Mouse (Mus musculus): ENCODE results near the gene Ttc28. TPM values are rescaled to one million over a fixed set of nuclear protein-coding genes. Genes with fewer than 3 reads are reported as not detected.
A peak's percentile ranks its signal among the peaks of the same experiment; 100 is the strongest.

Gene Ttc28
- total RNA-seq, 2 experiments from 2014 or later = 9.3 to 9.8 TPM

GRCm38 (mm10) chr5:110948476-110949399 is 69.1 kb downstream of the Ttc28 start:
- DNase-seq (ENCODE audit: low spot score in 2 of 2) = no peak

GRCm38 (mm10) chr5:110949791-110950190 is 70.2 kb downstream of the Ttc28 start:
- DNase-seq (ENCODE audit: low spot score in 2 of 2) = no peak

- DNase-seq (ENCODE audit: low spot score in 2 of 2) = no peak
Measured at GRCm38 (mm10) chr5:110958196-110958595, 78.6 kb downstream of the Ttc28 start.

- no peak for DNase-seq (ENCODE audit: low spot score in 2 of 2)
Measured at GRCm38 (mm10) chr5:110960067-110960466, 80.5 kb downstream of the Ttc28 start.

GRCm38 (mm10) chr5:110960890-110961289 is 81.3 kb downstream of the Ttc28 start:
- DNase-seq (ENCODE audit: low spot score in 2 of 2) = no peak

GRCm38 (mm10) chr5:110967483-110968055 is 88.0 kb downstream of the Ttc28 start:
- DNase-seq (ENCODE audit: low spot score in 2 of 2) = no peak

GRCm38 (mm10) chr5:110968566-110968965 is 89.0 kb downstream of the Ttc28 start:
- no peak for DNase-seq (ENCODE audit: low spot score in 2 of 2)

- no peak for DNase-seq (ENCODE audit: low spot score in 2 of 2)
Measured at GRCm38 (mm10) chr5:110970162-110970780, 90.7 kb downstream of the Ttc28 start.

GRCm38 (mm10) chr5:110976721-110977120 is 97.1 kb downstream of the Ttc28 start:
- DNase-seq (ENCODE audit: low spot score in 2 of 2) = no peak

- DNase-seq (ENCODE audit: low spot score in 2 of 2) = no peak
Measured at GRCm38 (mm10) chr5:110977796-110978195, 98.2 kb downstream of the Ttc28 start.

- peak in 1 of 2 experiments; percentile 56 for DNase-seq (ENCODE audit: low spot score in 2 of 2)
Measured at GRCm38 (mm10) chr5:110978461-110978860, 98.9 kb downstream of the Ttc28 start.

- DNase-seq (ENCODE audit: low spot score in 2 of 2) = peak in 1 of 2 experiments; percentile 14
Measured at GRCm38 (mm10) chr5:110979011-110979860, 99.6 kb downstream of the Ttc28 start.

- DNase-seq (ENCODE audit: low spot score in 2 of 2) = peak in 1 of 2 experiments; percentile 19
Measured at GRCm38 (mm10) chr5:110979861-110980346, 100.3 kb downstream of the Ttc28 start.

- no peak for DNase-seq (ENCODE audit: low spot score in 2 of 2)
Measured at GRCm38 (mm10) chr5:110980576-110980975, 101.0 kb downstream of the Ttc28 start.

GRCm38 (mm10) chr5:110982436-110982835 is 102.8 kb downstream of the Ttc28 start:
- DNase-seq (ENCODE audit: low spot score in 2 of 2) = no peak

- DNase-seq (ENCODE audit: low spot score in 2 of 2) = no peak
Measured at GRCm38 (mm10) chr5:110984136-110984681, 104.6 kb downstream of the Ttc28 start.

- peak in 1 of 2 experiments; percentile 10 for DNase-seq (ENCODE audit: low spot score in 2 of 2)
Measured at GRCm38 (mm10) chr5:110996835-110997539, 117.4 kb downstream of the Ttc28 start.

- no peak for DNase-seq (ENCODE audit: low spot score in 2 of 2)
Measured at GRCm38 (mm10) chr5:110997692-110998091, 118.1 kb downstream of the Ttc28 start.

GRCm38 (mm10) chr5:110998298-110998697 is 118.7 kb downstream of the Ttc28 start:
- no peak for DNase-seq (ENCODE audit: low spot score in 2 of 2)

GRCm38 (mm10) chr5:111000953-111001352 is 121.3 kb downstream of the Ttc28 start:
- no peak for DNase-seq (ENCODE audit: low spot score in 2 of 2)

All from left cerebral cortex, adult 18-20 months (tissue).